ENCODE assay signal across 17 mouse cellular contexts in genomic region chr11:38155706-38156105, GRCm38 (mm10).
"Had no signal": no experiment of that assay in that cellular context is flagged by ENCODE, and none has a peak within 500 bp of the region (broad histone marks: within the 10 kb centered on the region; RNA-seq: fewer than 3 reads in every experiment).

No protein-coding gene starts in this region.

- H3K4me1 ChIP-seq: limb, embryonic 12.5 days; limb, embryonic 15.5 days; midbrain, embryonic 12.5 days; midbrain, embryonic 15.5 days; neural tube, embryonic 12.5 days; neural tube, embryonic 15.5 days had no signal

- H3K36me3 ChIP-seq: limb, embryonic 12.5 days; limb, embryonic 15.5 days; midbrain, embryonic 12.5 days; midbrain, embryonic 15.5 days; neural tube, embryonic 12.5 days; neural tube, embryonic 15.5 days had no signal

- DNase-seq: kidney, postnatal 14 days; kidney, postnatal 4 days; left cerebral cortex, postnatal 4 days; liver, postnatal 0 days; lung, embryonic 14.5 days; thymus, adult 18-20 months; thymus, postnatal 36 days had no signal

- ATAC-seq: liver, postnatal 0 days; lung, postnatal 0 days; midbrain, embryonic 15.5 days had no signal

- H3K4me3 ChIP-seq: limb, embryonic 12.5 days; limb, embryonic 15.5 days; midbrain, embryonic 12.5 days; midbrain, embryonic 15.5 days; neural tube, embryonic 12.5 days; neural tube, embryonic 15.5 days had no signal

- H3K27me3 ChIP-seq: limb, embryonic 12.5 days; limb, embryonic 15.5 days; midbrain, embryonic 12.5 days; midbrain, embryonic 15.5 days; neural tube, embryonic 12.5 days; neural tube, embryonic 15.5 days had no signal

- H3K4me2 ChIP-seq: limb, embryonic 12.5 days; limb, embryonic 15.5 days; liver, embryonic 11.5 days; lung, embryonic 14.5 days; midbrain, embryonic 12.5 days; midbrain, embryonic 15.5 days; neural tube, embryonic 12.5 days; neural tube, embryonic 15.5 days had no signal

- H3K9me3 ChIP-seq: limb, embryonic 12.5 days; limb, embryonic 15.5 days; midbrain, embryonic 12.5 days; midbrain, embryonic 15.5 days; neural tube, embryonic 12.5 days; neural tube, embryonic 15.5 days had no signal

- H3K9ac ChIP-seq: limb, embryonic 12.5 days; limb, embryonic 15.5 days; liver, embryonic 14.5 days; liver, postnatal 0 days; lung, embryonic 14.5 days; midbrain, embryonic 12.5 days; midbrain, embryonic 15.5 days; neural tube, embryonic 12.5 days; neural tube, embryonic 15.5 days had no signal

- H3K27ac ChIP-seq: limb, embryonic 12.5 days; limb, embryonic 15.5 days; liver, embryonic 14.5 days; macrophage; midbrain, embryonic 12.5 days; midbrain, embryonic 15.5 days; neural tube, embryonic 12.5 days; neural tube, embryonic 15.5 days had no signal
